Mouse (Mus musculus) adrenal gland, adult 2 months (tissue): ENCODE measurements around the gene Casc1. TPM values are rescaled to one million over a fixed set of nuclear protein-coding genes. Genes with fewer than 3 reads are reported as not detected.

ENCODE experiments used
- DNase-seq: peaks from one replicate; pipeline ENCODE4 v3.0.0; 2021
- polyA plus RNA-seq: library from polyadenylated mRNA; depleted of rRNA; stranded (reverse); fragments of >200 nt; gene quantifications from 2 replicates; pipeline ENCODE4 v1.2.3, GENCODE M21; 2012
- total RNA-seq, 2 experiments: library from RNA; stranded (reverse); gene quantifications; 2 replicates each; pipeline ENCODE4 v1.2.3; 2021

The Casc1 gene
- total and polyA plus RNA-seq, 3 experiments: 0.18 to 0.79 (median 0.61) TPM

DNA sequence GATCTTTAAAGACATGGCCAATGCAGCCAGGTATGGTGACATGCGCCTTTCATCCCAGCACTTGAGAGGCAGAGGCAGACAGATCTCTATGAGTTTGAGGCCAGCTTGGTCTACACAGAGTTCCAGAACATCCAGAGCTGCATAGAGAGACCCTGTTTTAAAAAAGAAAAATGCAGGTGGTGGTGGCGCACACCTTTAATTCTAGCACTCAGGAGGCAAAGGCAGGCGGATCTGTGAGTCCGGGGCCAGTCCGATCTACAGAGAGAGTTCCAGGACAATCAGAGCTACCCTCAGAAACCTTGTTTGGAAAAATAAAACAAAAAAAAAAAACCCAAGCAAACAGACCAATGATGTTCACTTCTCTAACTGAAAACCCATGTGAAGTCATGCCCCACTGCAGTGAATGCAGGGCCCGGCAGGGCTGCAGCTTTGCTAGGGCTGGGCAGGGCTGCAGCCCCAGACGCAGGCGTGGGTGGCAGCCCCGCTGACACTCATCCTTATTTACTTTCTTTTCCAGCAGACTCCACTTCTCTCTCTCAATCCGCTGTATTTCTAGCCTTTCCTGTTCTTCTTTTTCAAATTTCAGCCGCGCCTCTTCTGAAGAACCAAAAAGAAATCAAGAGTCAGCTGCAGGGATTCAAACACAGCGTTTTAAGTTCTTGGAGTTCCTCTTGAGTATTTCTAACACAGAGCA is 8.2 kb downstream of the Casc1 start:
- DNase-seq: no peak

DNA sequence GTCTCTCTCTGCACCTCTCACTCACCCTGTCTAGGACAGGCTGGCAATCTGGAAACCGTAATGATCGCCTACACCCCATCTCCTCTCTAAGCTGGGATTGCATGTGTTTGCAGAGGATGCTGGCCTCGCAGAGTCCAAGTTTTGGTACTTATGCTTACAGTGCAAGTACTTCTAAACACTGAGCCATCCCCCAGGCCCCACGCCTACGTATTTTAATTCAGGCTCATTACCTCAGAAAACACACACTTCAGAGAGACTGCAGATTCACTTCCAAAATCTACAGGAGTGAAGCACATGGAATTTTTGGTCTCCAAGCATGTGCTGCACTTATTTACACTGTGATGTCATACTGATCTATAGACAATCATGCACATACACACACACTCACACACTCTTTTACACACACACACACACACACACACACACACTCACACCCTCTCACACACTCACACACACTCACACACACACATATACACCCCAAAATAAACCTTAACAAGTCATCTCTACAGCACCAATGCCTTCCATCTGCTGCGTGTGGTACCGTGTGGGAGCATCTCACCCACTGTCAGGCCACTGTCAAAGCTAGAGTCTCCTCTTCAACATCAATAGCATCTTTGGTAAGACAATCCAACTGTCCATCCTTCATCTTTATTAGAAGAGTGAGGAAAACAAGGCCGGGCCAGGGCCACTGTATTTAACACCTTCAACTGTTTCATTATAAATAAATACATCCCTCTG is 12.7 kb downstream of the Casc1 start:
- DNase-seq: no peak

DNA sequence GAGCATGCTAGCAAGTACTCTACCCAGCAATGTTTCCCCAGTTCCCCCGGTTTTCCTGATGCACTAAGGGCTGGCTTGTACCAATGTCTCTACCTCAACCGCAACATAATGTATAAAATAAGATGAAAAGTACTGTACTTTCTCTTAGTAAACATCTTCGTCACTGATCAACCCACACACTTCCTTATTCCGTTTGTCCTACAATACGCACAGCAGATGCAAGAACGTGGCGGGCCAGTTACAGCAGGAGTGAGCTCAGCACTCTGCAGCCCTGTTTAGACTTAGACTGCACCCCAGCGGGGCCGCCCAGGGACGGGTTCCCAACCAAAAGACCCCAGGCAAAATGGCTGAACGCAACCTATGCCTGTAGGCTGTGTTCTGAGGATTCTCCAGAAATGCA is 17.4 kb downstream of the Casc1 start:
- no peak for DNase-seq

GRCm38 (mm10) chr6:145193038-145193437 is 17.8 kb downstream of the Casc1 start:
- DNase-seq: no peak

- no peak for DNase-seq
These were observed 23.4 kb downstream of the Casc1 start for GRCm38 (mm10) chr6:145187093-145188088.

- DNase-seq: no peak
These were observed 24.7 kb downstream of the Casc1 start for GRCm38 (mm10) chr6:145186096-145186495.

- DNase-seq: peak; percentile 80
These were observed 28.8 kb downstream of the Casc1 start for GRCm38 (mm10) chr6:145182044-145182443.

- peak; percentile 37 for DNase-seq
These were observed 31.1 kb downstream of the Casc1 start for GRCm38 (mm10) chr6:145179665-145180064.

- DNase-seq: no peak
These were observed 34.3 kb downstream of the Casc1 start for GRCm38 (mm10) chr6:145176474-145176873.

DNA sequence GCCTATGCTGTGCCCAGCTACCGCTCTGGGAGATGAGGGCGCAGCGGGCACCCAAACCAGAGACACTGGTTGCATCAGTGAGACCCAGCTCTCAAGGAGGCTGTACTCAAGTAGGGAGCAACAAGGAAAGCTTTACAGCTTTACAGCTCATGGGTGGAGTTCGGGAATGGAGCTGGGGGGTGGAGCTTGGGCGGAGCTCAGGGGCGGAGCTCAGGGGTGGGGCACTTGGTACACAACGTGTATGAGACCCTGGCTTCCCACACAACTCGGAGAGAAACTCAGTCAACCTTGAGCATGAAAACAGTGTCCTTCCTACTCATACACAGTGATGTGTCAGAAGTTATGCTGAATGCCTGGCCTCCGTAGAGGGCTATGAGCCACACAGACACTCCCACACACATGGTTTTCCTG is 35.2 kb downstream of the Casc1 start:
- peak; percentile 83 for DNase-seq

DNA sequence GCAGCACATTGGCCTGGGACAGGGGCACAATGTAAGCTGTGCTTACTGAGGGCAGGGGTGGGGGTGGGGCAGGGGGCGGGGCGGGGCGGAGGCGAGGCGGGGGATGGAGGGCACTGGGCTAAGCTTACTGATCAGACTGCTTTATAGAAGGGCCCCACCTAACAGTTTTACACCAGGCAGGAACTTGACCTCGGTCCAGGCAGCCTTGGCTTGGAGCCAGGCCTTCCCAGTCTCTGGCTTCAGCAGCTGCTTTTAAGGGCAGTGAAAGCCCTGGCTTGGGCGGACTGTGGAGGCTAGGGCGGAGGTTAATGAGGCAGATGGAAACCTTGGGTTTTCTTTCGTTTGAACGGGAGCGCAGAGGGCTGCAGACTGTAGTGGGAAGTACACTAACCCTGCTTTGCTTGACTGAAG is 37.0 kb downstream of the Casc1 start:
- peak; percentile 92 for DNase-seq

DNA sequence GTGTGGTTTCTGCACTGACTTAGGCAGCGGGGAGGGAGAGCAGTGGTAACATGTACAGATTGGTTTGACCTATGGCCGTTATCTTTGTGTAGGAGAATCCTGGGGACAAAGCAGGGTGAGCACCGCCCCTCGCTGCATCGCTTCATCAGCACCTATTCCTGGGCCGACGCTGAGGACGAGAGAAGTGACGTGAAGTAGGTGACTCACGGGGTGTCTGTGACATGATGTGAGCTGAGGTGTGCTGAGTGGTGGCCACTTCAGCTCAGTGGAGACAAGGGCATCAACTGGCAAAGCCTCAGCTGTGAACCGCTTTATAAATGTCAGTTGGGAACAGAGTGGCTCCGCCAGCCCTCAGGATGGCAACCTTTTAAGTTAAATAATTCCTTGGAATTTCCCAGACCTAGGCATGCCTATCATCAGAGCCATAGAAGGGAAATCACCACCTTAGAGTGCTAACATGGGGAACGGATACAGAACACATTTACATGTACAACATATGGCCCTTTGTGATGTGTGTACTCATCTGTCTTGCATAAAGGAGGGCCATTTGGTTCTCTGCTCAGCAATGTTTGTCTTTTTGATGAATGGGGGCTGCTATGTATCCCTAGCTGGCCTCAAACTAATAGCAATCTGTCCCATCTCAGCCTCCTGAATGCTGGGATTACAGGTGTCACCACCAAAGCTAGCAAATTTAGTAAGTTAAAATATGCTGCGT is 38.8 kb downstream of the Casc1 start:
- no peak for DNase-seq

DNA sequence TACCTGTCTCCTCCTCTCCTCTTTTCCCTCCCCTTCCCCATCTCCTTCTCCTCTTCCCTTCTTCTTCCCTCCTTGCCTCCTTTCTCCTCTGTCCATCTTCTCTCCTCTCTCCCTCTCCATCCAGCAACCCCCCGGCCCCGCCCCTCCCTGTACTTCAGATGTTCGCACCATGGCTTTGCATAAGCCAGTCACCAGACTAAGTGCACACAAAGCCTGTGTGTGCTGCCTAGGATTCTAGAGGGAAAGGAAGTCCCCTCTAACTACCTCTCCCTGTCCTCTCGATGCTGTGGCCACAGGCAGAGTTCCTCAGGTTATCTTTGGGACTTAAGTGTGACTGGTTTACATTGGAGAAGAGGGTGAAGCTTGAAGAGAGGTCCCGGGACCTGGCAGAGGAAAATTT is 50.2 kb downstream of the Casc1 start:
- DNase-seq: no peak

- no peak for DNase-seq
These were observed 52.2 kb downstream of the Casc1 start for GRCm38 (mm10) chr6:145158619-145159018.

DNA sequence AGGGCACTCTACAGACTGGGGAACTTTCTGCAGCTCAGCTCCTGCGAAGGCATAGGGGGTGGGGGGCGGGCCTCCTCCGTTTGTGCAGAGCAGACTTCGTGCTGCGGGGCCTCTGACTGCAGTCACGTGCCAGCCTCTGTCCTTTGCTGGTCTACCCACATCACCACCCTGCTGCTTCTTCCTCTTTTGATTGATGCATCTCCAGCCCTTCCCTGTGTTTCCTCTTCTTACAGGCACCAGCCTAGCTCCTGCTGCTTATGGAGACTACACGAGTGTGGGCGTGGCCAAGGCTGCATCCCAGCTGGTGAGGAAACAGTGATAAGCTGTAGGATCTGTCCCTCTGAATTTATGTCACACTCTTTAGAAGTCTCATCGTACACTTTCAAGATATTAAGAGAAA is 61.8 kb downstream of the Casc1 start:
- DNase-seq: no peak

- no peak for DNase-seq
These were observed 63.1 kb downstream of the Casc1 start for GRCm38 (mm10) chr6:145147716-145148115.

DNA sequence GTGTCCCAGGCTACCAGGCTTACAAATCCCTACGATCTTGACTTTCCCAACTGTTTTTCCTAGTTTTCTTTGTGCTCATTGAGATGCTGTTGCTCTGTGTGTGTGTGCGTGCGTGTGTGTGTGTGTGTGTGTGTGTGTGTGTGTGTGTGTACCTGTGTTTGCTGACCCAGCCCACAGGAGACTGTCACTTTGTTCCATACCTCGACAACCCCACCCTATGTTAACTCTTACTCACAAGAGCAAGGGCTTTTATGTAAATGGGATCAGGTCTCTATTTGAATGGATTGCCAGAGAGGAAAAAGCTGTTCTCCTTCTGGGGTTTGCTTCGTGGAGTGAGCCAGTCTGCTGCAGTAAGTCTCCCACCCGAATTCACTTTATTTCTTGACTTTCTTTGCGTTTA is 65.6 kb downstream of the Casc1 start:
- no peak for DNase-seq

DNA sequence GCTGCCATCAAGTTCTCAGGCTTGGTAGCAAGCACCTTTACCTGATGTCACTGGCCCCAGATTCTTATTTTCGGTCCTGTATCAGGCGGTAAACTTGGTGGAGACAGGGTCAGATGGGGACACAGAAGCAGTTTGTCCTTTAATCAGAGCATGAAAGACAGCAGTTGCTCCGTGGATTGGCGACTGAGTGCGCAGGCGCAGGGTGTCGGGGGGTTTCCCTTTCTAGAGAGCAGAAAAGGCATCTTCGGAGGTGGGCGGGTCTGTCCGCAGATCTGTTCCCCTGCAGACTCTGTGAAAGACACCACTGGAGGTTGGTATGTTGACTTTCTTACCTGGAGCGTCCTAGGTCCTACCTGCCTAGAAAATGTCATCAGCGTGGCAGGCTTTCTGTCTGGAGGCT is 69.0 kb downstream of the Casc1 start:
- DNase-seq: no peak

GRCm38 (mm10) chr6:145140706-145141105 is 70.1 kb downstream of the Casc1 start:
- DNase-seq: peak; percentile 41

DNA sequence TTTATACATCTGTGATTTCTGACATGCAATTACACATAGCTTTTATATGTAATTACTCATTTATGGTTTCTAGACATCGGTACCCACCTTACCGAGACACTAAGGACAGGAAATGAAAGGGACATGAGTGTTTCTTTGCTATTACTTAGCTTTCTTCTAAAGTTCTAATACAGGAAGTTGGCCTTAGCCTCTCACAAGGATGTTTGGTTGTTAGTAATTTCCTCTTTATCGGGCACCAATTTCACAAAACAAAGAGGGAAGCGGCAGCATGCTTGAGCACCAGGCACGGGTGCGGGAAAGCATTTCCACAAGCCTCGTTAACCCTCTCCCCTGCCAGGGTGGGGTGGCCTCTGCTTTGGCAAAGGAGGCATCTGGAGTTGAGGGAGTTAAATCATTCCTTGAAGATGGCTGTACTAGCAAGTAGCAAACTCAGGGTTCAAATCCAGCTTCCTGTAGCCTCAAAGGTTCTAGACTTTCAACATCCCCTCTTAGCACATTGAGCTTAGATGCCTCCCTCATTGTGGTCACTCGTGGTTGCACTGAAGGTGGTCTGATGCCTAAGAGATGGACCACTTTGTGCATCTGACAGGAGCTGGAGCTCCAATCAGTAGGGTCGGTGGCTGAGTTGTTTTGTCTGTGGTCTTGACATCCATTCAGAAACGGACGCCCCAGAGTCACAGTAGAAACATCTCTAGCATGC is 70.9 kb downstream of the Casc1 start:
- DNase-seq: no peak

DNA sequence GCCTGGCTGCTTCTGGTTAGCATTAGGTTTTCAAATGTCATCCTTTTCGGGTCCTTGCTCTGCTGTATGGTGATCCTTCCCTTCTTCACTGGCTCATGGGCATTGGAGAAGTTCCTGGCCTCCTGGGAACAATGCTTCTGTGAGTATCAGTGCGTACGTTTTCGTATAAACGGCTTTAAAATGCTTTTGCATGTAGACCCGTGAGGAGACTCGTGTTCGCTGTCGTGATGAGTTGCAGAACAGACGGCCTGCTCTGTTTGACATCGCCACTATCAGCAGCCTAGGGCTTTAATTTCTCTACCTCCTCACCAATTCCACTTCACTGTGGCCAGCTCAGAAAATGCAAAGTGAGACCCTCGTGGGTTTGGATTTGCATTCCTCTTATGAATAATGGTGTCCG is 71.6 kb downstream of the Casc1 start:
- DNase-seq: no peak
